Mouse (Mus musculus) CD4-positive, CD25-positive, alpha-beta regulatory T cell, adult 2 months (primary cell): ENCODE measurements around the gene AI467606.
"Not testable (repeated sequence)": the region's sequence is repeated elsewhere in the genome, so short reads cannot be mapped to it uniquely, and the experiment has no call there.

Source experiments
- DNase-seq: peaks from one replicate; pipeline ENCODE4 v3.0.0-alpha.2; 2012; ENCODE audit warnings: low read depth, low spot score

AI467606 gene

DNA sequence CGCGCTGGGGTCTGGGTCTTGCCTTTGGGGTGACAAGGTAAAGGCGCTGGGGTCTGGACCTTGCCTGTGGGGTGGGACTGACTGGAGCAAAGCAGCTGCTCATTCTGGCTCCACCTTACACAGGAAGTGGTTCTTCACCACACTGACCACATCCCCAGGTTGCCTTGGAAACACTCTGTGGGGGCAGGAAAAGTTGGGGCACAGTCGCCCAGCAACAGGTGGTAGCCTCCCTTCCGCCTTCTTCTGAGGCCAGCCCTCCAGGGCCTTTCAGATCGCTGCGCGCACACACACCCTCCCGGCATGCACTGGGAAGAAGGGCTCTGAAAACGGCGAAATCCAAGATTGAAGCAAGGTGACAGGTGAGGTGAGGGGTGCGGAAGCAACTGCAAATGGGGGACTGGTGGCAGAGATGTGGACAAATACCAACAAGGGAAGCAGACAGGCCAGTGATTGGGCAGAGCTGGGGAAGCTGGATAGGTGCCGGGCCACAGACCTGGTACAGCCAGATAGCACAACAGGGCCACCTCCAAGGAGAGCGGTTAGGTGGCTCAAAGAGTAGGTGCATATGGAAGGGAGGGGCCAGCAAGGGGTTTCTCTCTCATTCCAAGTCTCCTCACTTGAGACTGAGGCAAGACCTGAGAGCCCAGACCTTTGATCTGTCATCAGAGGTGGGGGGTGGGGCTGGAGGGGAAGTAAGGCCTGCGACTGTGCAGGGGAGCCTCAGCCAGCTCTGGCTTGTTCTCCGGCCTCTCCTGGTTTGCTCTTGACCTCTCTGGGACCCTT lies at the start of gene AI467606:
Gene AI467606 (plus strand): TSS at position 246 of the 783 bp plus-strand sequence.
- peak; percentile 96 for DNase-seq

DNA sequence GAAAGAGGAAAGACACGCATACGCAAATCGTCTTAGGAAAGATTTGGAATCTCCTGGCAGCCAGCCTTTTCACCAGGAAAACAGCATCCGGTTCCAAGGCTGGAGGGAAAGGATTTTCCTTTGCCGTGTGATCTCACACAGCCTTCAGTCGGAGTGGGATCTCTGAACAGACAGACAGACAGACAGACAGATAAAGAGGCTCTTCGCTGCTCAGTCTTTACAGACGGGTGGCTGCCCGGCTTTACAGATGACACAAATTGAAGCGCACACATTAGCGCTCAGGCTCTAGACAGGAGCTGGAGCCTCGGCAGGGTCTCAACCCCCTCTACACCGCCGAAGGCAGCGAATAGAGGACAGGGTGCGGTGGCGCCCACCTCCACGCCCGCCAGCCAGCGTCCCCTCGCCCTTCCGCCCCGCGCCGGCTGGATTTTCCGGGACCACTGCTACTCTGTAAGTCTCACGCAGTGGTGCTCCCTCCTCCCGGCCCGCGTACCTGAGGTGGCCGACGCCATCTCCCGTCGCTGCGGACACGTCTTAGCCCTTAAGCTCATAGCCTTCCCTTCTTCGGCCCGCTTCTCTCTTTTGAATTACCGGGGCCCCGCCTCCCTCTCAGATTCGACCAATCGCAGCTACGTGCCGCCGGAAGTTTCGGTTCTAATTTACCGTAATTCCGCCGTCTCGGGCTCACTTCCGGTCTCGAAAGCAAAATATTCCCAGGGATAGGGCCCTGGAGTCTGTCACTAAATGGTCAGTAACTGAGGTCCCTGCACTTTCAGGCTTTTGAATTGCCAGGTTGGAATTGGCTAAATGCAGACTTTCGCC lies 49.1 kb upstream of the AI467606 start, which contains the start of gene Kif22:
Gene Kif22 (minus strand): TSS at position 621 of the 822 bp plus-strand sequence.
- DNase-seq = peak; percentile 90

- peak; percentile 43 for DNase-seq
Measured at GRCm38 (mm10) chr7:127055026-127055585, 36.1 kb upstream of the AI467606 start.

DNA sequence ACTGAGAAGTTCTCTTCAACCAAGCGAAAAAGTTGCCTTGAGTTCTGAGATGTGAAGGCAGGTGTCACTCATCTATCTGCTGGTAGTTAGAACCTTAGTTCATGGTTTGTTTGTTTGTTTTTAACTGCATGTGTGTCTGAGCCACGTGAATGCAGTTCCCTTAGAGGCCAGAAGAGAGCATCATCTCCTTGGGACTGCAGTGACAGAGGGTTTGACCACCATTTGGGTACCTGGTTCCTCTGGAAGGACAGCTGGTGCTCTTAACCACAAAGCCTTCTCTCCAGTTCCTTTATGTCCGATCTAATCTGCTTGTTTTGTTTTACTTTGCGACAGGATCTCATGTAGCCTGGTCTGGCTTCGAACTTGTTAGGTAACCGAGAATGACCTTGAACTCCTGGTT lies 25.6 kb upstream of the AI467606 start:
- DNase-seq = no peak

DNA sequence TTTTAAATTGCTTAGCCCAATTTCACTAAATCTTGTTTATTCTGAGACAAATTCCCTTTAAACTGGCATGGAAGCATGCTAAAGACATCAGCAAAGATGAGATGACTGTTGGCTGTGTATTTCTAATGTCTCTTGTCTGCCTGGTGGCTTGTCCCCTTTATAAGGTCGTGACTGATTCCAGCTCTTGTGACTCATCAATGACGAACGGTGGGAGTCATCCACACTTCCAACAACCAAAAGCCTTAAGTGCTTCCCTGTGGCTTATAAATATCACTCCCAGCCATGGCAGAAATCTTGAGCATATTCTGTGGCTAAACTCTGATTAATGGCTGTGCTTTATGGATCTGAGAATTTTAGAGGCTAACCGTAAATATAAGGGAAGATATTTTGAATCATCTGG lies 24.8 kb upstream of the AI467606 start:
- DNase-seq = no peak

DNA sequence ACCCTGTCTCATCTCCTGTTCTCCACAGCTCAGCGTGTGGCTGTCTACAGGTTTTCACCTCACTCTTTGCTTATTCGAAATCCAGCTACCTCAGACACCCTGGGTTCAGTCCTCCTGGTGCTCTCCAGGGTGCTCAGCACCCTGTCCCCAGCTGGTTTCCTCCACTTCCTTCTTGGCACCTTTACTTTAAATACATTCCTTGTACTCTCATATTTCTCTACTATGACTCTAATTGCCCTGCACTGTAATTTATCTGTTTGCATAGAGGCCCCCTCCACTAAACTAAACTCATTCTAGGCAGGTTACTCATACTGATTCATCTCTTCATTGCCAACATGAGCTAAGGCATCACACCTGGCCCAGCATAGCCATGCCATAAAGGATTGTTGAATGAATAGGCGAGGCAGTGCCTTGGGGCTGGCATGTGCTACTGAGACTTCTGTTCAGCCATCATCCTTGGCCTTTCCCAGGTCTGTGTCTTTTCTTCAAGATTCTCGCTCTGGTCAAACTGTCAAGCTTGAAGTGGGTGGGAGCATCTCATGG lies 20.2 kb upstream of the AI467606 start:
- no peak for DNase-seq

DNA sequence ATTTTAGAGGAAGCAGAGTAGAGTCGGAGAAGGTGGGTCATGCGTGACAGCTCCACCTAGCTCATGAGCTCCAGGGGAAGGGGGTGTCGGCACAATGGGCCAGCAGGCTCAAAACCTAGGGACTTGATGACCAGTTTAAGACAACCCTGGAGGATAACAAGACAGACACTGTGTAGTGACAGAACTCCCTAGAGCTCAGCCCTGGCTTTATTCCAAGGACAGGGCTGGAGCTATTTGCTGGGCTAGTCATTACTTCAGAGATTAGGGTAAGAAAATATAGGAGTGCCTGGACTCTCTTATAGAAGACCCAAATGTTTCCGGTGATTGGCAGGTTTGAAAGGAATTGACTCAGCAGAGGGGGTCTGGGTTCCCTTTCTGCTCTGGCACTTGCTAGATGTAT lies 17.9 kb upstream of the AI467606 start:
- DNase-seq = no peak

GRCm38 (mm10) chr7:127076188-127076587 lies 15.0 kb upstream of the AI467606 start:
- no peak for DNase-seq

GRCm38 (mm10) chr7:127077692-127078091 lies 13.5 kb upstream of the AI467606 start:
- peak; percentile 66 for DNase-seq

DNA sequence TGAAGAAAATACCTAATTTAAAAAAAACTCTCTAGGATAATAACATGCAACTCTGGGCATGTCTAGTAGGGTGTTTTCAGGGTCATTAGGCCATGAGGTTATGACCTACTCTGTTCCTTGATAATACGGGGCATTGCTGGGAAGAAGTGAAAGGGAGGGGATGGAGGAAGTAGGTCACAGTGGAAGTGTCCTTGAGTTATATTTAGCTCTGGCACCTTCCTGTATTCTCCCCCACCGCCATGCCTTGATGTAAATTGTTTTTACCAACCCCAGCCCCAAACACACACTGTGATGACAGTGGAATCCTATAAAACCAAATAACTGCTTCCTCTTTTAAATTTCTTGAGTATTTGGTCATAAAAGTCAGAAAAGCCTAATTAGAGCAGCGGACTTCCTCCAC lies 11.1 kb upstream of the AI467606 start:
- DNase-seq = no peak

DNA sequence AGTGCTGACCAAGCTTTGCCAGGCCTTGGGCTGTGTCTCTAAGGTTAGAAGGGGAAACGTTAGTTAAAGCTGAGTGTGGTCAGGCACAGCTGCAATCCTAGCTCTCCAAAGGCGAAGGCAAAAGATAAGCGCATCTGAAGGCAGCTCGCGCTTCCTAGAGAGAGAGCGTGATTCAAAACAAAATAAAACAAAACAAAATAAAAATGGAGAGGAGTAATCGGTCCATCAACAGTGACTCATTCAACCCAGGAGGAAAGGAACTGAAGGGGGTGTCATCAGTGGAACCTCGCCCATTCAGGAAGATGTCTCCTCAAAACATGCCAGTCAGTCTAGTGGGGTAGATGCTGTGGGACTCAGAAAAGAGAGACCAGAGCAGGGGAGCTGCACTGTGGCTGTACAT lies 8.9 kb upstream of the AI467606 start:
- DNase-seq = no peak

- peak; percentile 42 for DNase-seq
Measured at GRCm38 (mm10) chr7:127082995-127083394, 8.2 kb upstream of the AI467606 start.

DNA sequence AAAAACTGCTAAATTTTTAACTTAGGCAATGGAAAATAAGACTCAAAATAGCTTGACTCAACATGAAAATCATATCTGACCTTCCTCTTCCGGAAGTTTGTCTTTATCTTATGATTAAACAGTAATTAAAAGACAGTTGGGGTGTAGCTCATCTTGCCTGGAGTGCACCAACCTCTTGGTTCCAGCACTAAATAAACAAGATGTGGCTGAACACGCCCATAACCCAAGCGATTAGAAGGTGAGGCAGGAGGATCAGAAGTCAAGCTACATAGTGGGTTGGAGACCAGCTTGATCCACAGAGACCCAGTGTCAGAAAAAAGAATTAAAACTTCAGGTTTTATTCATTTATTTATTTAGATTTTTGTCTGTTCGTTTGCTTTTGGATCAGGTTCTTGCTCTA lies 7.5 kb upstream of the AI467606 start:
- peak; percentile 68 for DNase-seq

GRCm38 (mm10) chr7:127084794-127085193 lies 6.4 kb upstream of the AI467606 start:
- no peak for DNase-seq

DNA sequence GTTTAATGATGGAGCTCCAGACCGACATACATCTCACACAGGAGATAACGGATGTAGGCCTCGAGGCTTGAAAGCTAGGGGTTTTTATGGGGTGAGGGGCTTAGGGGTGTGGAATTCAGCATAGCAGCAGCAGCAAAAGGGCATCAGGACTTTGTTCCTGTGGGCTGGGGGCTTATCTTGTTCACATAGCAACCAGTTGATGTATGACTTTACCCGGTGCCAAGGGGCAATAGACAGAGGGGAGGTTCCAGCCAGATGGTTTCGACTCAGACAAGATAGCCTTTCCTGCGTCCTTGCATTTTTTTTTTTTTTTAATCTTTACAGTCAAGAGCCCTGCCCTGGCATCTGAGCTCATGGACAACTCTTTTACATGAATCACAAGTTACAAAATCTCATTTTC lies 5.4 kb upstream of the AI467606 start:
- not testable (repeated sequence) for DNase-seq

- DNase-seq = not testable (repeated sequence)
Measured at GRCm38 (mm10) chr7:127087278-127088010, 3.7 kb upstream of the AI467606 start, which contains the start of gene Zg16. TSS of gene Zg16 (minus strand) at chr7:127087328.

DNA sequence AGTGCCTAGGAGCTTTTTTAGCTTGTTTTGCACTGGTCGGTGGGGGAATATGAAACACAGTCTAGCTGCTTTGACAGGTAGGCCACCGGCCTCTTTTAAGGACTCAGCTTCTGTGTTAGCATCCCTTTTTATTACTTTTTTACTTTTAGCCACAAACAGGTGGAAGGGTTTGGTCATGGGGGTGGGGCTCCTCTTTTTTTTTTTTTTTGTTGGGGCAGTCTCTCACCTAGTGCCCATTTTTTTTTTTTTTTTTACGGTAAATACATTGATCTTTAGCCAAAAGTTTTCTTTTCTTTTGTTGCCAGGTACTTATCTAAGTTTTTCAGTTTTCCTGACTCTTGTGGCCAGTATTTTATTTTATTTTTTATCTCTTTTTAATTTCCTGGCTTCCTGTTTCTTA lies 3.1 kb upstream of the AI467606 start:
- no peak for DNase-seq

DNA sequence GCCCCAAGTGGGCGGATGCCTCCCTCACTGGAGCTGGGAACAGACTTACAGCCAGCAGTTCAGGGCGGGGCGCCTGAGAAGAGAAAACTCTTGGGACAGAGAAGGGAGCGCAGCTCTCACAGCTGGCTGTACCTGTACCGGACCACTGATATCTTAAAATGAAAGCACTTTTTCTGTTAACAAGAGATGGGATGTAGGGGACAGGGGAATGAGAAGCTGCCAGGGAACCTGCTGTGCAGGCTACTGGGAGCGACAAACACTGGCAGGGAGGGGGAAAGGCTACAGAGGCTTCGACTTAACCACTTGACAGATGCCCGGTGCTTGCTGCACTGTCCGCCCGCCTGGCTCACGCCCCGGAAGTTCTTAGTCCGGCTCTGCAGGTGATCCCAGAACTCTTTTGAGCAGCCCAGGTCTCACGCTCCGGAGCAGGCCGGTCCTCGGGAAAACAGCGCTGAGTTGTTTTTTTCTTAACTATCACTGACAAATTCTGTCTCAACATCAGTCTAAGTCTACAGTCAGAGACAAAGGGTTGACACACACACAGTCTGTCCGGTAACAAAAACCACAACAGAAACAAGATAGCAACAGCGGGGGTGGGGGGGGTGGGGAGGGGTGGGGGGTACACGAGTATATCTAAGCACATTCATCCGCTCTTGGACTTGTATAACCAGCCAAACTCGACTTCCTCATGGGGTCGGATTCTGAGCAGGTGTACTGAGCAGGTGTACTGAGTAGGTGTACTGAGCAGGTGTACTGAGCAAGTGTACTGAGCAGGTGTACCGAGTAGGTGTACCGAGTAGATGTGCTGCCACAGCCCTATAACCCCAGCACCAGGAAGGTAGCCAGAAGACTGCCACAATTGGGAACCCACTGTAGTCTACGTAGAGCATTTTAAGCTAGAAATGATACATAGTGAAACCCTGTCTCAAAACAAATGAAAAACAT lies 2.0 kb upstream of the AI467606 start:
- DNase-seq = peak; percentile 67

DNA sequence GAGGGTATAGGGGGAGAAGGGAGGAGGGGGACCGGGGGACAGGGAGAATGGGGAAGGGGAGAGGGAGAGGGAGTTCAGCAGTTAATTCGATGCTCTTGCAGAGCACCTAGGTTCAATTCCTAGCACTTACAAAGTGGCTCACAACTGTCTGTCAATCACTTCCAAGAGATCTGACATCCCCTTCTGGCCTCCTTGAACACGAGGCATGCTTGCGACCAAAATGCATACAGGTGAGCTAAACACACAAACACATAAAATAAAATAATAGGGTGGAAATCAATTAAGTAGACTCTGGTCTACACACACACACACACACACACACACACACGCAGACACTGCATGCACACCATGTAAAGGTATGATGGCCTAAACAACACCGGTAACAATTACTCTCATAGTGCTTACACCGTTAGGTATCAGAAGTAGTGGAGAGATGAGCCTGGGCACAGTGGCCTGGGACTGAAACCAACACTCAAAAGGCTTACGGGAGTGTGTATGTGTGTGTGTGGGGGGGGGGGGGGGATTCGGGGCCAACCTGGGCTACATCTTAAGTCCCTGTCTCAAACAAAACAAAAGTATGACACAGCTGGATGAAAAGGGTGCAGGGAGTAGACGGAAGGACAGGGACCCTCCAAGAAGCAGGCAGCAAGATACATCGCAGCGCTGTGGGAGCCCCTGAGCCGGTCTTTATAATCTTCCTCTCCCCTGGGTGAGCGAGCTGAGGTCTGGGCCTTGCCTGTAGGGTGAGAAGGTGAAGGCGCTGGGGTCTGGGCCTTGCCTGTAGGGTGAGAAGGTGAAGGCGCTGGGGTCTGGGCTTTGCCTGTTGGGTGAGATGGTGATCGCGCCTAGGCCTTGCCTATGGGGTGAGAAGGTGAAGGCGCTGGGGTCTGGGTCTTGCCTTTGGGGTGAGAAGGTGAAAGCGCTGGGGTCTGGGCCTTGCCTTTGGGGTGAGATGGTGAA lies 725 bp upstream of the AI467606 start:
- peak; percentile 62 for DNase-seq
